Mouse (Mus musculus): ENCODE measurements around the gene Pcnx. TPM values are rescaled to one million over a fixed set of nuclear protein-coding genes. Genes with fewer than 3 reads are reported as not detected.
A peak's percentile ranks its signal among the peaks of the same experiment; 100 is the strongest.

Pcnx gene
- polyA plus RNA-seq, 1 experiment, result 24.9 TPM

DNA sequence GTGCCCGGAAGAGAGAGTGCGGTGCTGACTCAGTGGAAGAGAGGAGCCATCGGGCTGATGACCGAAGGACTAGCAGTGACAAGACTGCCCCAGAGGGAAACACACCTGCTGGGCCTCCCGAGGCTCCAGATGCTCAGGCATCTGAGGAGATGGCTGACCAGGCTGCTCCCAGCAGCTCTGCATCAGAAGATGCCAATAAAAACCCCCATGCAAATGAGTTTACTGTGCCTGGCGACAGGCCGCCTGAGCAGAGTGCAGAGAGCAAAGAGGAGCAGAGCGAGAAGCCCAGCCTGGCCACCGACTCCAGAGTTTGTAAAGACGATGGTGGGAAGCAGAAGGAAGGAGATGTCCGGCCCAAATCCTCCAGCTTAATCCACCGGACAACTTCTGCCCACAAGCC lies 58.5 kb downstream of the Pcnx start:
- no peak for TF ChIP-seq CTCF (IDR thresholded peaks at IDR 0.05; ENCODE audit: low read depth, low read length)
- no peak for TF ChIP-seq POLR2A (IDR thresholded peaks at IDR 0.05; ENCODE audit: borderline replicate concordance, low read depth, low read length)
- Histone ChIP-seq H3K4me1 (ENCODE audit: control insufficient read depth, insufficient read depth, low read length) (peaks cover 11% of the 10 kb centered on the region), H3K27ac (ENCODE audit: insufficient read depth, low read depth, low read length) (no peak overlapping the region), H3K4me3 (ENCODE audit: insufficient read depth, low read length) (no peak overlapping the region)

DNA sequence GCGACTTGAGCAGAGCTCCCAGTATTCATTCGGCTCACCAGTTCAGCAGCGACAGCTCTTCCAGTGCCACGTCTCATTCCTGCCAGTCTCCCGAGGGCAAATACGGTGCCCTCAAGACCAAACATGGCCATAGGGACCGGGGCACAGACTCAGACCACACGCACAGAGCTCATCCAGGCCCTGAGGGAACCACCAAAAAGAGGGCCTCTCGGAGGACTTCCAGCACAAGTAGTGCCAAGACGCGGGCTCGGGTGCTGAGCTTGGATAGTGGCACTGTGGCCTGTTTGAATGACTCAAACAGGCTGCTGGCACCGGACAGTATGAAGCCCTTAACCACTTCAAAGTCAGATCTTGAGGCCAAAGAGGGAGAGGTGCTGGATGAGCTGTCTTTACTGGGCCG lies 59.1 kb downstream of the Pcnx start:
- no peak overlapping the region for H3K27ac ChIP-seq (ENCODE audit: insufficient read depth, low read depth, low read length)
- H3K4me1 ChIP-seq (ENCODE audit: control insufficient read depth, insufficient read depth, low read length), result peaks cover 11% of the 10 kb centered on the region
- no peak for TF ChIP-seq POLR2A (IDR thresholded peaks at IDR 0.05; ENCODE audit: borderline replicate concordance, low read depth, low read length)
- no peak for TF ChIP-seq CTCF (IDR thresholded peaks at IDR 0.05; ENCODE audit: low read depth, low read length)

DNA sequence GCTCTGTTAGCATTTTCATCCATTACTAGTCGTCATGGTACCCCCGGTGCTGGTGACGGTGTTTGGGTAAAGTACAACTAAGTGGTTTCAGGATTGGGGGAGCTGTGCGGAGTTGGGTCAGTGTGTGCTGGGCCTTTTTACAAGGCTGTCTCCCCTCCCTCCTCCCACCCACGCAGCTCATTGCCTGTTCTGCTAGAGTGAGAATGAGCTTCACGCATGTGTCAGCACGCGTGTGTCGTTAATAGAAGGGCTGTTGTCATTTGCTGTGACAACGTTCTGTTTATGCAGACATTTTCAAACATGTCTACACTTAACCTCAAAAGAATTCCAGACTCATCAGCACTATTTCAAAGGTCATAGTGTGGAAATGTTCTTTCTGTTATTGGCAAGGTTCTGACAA lies 60.2 kb downstream of the Pcnx start:
- no peak overlapping the region for H3K27ac ChIP-seq (ENCODE audit: insufficient read depth, low read depth, low read length)
- TF ChIP-seq CTCF (IDR thresholded peaks at IDR 0.05; ENCODE audit: low read depth, low read length), result no peak

More for the DNA sequence above, 59.1 kb downstream of the Pcnx start:
- no peak overlapping the region for H3K4me3 ChIP-seq (ENCODE audit: insufficient read depth, low read length)

DNA sequence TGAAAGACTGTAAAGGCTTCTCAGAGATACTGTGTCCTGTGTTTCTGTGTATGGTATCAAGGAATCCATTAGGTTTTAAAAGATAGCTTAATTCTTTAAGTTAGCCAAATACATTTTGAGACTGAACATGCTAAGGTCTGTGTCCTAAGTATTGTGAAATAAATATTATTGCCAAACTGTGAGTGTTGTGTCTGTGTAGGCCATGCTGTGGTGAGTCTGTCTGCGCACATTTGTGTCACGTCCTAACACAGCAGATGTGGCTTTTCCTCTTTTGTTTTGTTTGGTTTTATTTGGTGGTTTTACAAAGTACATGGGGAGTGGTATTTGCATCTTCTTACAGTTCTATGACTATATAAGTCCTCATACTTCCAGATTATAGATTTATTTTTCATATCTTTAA lies 60.8 kb downstream of the Pcnx start:
- no peak overlapping the region for H3K27ac ChIP-seq (ENCODE audit: insufficient read depth, low read depth, low read length)
- no peak overlapping the region for H3K4me3 ChIP-seq (ENCODE audit: insufficient read depth, low read length)
- TF ChIP-seq POLR2A (IDR thresholded peaks at IDR 0.05; ENCODE audit: borderline replicate concordance, low read depth, low read length) (no peak), CTCF (IDR thresholded peaks at IDR 0.05; ENCODE audit: low read depth, low read length) (no peak)
- H3K4me1 ChIP-seq (ENCODE audit: control insufficient read depth, insufficient read depth, low read length), result peaks cover 14% of the 10 kb centered on the region

More for the DNA sequence above, 60.2 kb downstream of the Pcnx start:
- Histone ChIP-seq H3K4me3 (ENCODE audit: insufficient read depth, low read length) (no peak overlapping the region), H3K4me1 (ENCODE audit: control insufficient read depth, insufficient read depth, low read length) (peaks cover 11% of the 10 kb centered on the region)

DNA sequence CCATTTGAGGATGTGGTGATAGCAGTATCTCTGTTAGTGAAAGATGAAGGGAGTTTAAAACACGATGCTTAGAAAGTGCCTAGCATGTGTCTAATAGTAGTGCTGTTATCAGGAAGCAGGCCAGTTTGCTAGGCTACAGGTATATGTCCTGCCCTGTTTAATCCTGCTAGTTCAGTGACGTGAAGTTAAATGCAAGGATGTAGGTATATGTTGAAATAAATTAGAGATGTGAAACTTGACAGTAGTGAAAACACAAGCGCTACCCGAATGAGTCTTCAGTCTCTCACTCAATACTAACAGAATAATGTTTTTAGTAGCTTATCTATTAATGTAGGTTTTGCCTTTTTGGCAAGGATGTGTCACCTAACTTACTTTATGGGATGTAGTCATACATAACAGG lies 62.0 kb downstream of the Pcnx start:
- H3K4me1 ChIP-seq (ENCODE audit: control insufficient read depth, insufficient read depth, low read length), result peaks cover 23% of the 10 kb centered on the region
- no peak overlapping the region for H3K27ac ChIP-seq (ENCODE audit: insufficient read depth, low read depth, low read length)
- no peak for TF ChIP-seq CTCF (IDR thresholded peaks at IDR 0.05; ENCODE audit: low read depth, low read length)
- no peak for TF ChIP-seq POLR2A (IDR thresholded peaks at IDR 0.05; ENCODE audit: borderline replicate concordance, low read depth, low read length)
- H3K4me3 ChIP-seq (ENCODE audit: insufficient read depth, low read length), result no peak overlapping the region

DNA sequence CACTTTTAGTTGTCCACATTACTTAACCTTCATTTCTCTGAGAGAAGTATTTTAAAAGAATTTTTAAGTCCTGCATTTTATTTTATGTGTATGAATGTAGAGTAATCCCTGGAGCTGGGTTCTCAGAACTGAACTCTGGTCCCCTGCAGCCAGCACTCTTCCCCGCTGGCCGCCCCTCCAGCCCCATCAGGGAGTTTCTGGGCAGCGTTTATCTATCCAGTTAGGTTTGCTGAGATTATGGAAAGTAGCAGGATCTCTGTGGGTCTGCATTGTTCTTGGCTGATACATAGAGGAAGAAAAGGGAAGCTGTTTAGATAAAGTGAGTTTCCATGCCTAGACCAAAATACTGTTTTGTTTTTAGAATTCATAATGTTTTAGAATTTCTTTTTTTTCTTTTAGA lies 63.0 kb downstream of the Pcnx start:
- H3K27ac ChIP-seq (ENCODE audit: insufficient read depth, low read depth, low read length), result no peak overlapping the region
- H3K4me1 ChIP-seq (ENCODE audit: control insufficient read depth, insufficient read depth, low read length), result peaks cover 32% of the 10 kb centered on the region
- TF ChIP-seq CTCF (IDR thresholded peaks at IDR 0.05; ENCODE audit: low read depth, low read length), result no peak
- no peak overlapping the region for H3K4me3 ChIP-seq (ENCODE audit: insufficient read depth, low read length)

DNA sequence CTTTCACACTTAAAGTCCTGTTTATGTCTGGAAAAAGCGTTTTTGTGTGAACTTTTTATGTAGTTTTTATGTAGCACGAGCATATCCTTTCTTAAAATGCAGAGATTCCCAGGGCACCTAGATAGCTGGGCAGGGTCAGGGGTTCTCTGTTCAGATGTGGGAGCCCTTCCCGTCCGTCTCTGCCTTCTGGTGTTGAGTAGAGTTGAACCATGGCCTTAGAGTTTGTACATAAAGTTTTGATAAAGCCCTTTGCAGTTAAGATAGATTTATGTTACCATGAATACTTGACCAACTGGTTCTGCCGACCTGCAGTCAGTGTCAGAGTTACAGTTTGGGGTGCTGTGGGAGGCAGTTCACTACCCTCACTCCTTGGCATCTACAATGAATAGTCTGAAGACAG lies 67.3 kb downstream of the Pcnx start:
- no peak for TF ChIP-seq CTCF (IDR thresholded peaks at IDR 0.05; ENCODE audit: low read depth, low read length)
- TF ChIP-seq POLR2A (IDR thresholded peaks at IDR 0.05; ENCODE audit: borderline replicate concordance, low read depth, low read length), result no peak
- Histone ChIP-seq H3K4me3 (ENCODE audit: insufficient read depth, low read length) (no peak overlapping the region), H3K27ac (ENCODE audit: insufficient read depth, low read depth, low read length) (0 out of 2 replicates have a peak overlapping the region, but pooled peaks have one; percentile 12), H3K4me1 (ENCODE audit: control insufficient read depth, insufficient read depth, low read length) (peaks cover 46% of the 10 kb centered on the region)

DNA sequence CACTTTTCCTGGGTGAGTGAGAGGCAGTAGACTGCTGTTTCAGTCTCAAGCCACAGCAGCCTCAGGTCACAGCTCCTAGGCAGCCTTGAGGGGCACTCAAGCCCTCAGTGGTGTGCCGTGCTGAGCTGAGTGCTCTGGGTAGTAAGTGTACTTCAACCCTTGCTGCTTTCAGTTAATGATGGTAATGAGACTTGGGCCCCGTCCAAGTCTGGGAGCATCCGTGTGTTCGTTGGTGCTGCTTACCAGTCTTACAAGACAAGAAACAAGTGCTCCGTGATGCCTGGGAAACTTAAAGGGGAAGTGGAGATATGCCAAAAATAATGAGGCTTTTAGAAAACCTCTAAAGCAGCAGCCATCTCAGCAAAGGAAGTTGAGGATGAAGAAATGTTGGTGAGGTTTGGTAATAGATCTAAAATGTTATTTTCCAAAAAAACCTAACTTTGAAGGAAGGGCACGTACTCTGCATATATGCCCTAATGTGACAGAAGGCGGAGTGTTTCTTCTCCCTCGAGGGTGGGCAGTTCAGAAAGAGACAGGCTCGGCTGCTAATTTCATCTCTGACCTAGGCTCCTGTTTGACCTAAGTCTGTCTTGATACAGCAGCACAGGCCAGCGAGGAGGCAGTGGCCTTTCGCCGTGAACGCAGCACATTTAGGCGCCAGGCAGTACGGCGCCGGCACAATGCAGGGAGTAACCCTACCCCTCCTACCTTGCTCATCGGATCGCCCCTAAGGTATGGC lies 68.0 kb downstream of the Pcnx start:
- TF ChIP-seq POLR2A (IDR thresholded peaks at IDR 0.05; ENCODE audit: borderline replicate concordance, low read depth, low read length), result no peak

DNA sequence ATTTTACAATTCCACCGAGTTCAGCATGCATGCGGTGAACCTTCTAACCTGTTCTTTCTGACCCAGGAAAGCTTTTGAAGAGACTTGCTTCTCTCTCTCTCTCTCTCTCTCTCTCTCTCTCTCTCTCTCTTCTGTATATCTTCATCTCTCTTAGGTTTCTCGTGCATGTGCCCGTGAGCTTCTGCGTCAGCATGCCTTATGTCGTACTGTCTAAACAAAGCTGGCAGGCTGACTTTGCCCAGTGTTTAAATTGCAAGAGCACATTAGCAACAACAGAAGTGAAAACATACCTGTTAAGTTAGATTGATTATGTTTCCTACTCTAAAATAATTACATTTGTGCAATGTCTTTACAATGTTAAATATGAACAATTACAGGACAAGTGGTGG lies 68.6 kb downstream of the Pcnx start:
- peak overlapping the region; percentile 33 for H3K4me3 ChIP-seq (ENCODE audit: insufficient read depth, low read length)
- H3K27ac ChIP-seq (ENCODE audit: insufficient read depth, low read depth, low read length), result peak overlapping the region; percentile 70
- H3K4me1 ChIP-seq (ENCODE audit: control insufficient read depth, insufficient read depth, low read length), result peaks cover 49% of the 10 kb centered on the region
- TF ChIP-seq CTCF (IDR thresholded peaks at IDR 0.05; ENCODE audit: low read depth, low read length) (no peak), POLR2A (IDR thresholded peaks at IDR 0.05; ENCODE audit: borderline replicate concordance, low read depth, low read length) (no peak)

More for the DNA sequence above, 68.0 kb downstream of the Pcnx start:
- Histone ChIP-seq H3K4me1 (ENCODE audit: control insufficient read depth, insufficient read depth, low read length) (peaks cover 45% of the 10 kb centered on the region), H3K27ac (ENCODE audit: insufficient read depth, low read depth, low read length) (peak overlapping the region; percentile 70), H3K4me3 (ENCODE audit: insufficient read depth, low read length) (peak overlapping the region; percentile 41)

DNA sequence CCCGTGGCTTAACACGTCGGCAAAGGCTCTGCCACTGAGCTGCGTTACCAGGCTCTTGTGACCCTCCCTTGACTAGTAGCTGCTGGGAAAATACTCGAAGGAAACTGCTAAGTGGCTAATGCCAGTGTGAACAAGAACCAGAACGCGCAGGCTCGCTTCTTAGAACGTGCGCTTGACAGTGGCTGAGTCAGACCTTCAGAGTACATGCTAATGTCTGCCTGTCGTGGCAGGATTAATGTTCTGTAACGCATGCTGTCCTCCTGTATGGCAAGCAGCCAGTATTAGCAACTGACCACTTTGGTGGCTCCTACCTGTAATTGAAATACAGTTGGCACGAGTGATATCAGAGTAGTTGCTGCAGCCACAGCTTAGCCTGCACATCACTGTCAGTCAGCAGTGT lies 72.2 kb downstream of the Pcnx start:
- Histone ChIP-seq H3K4me1 (ENCODE audit: control insufficient read depth, insufficient read depth, low read length) (peaks cover 53% of the 10 kb centered on the region), H3K27ac (ENCODE audit: insufficient read depth, low read depth, low read length) (no peak overlapping the region), H3K4me3 (ENCODE audit: insufficient read depth, low read length) (no peak overlapping the region)
- no peak for TF ChIP-seq POLR2A (IDR thresholded peaks at IDR 0.05; ENCODE audit: borderline replicate concordance, low read depth, low read length)
- no peak for TF ChIP-seq CTCF (IDR thresholded peaks at IDR 0.05; ENCODE audit: low read depth, low read length)

DNA sequence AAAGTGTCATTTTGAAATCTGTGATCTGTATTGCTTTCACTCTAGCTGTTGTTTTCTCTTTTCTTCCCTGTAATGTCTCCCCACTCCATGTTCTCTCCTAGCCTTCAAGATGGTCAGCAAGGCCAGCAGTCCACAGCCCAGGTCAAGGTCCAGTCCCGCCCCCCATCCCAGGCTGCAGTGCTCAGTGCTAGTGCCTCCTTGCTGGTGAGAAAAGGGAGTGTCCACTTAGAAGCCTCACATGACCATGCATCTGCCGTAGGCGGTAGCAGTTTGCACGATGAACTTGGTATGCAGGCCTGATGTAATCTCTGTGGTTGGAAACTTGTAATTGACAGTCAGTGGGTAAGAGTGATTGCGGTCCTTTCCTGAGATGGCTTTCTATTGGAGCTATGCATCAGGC lies 73.6 kb downstream of the Pcnx start:
- H3K4me1 ChIP-seq (ENCODE audit: control insufficient read depth, insufficient read depth, low read length), result peaks cover 50% of the 10 kb centered on the region

More for the DNA sequence above, 73.6 kb downstream of the Pcnx start:
- TF ChIP-seq POLR2A (IDR thresholded peaks at IDR 0.05; ENCODE audit: borderline replicate concordance, low read depth, low read length) (no peak), CTCF (IDR thresholded peaks at IDR 0.05; ENCODE audit: low read depth, low read length) (no peak)
- peak overlapping the region; percentile 40 for H3K27ac ChIP-seq (ENCODE audit: insufficient read depth, low read depth, low read length)
- H3K4me3 ChIP-seq (ENCODE audit: insufficient read depth, low read length), result no peak overlapping the region
